Mouse (Mus musculus): ENCODE results near the gene Ipo4.

Ipo4 gene

DNA sequence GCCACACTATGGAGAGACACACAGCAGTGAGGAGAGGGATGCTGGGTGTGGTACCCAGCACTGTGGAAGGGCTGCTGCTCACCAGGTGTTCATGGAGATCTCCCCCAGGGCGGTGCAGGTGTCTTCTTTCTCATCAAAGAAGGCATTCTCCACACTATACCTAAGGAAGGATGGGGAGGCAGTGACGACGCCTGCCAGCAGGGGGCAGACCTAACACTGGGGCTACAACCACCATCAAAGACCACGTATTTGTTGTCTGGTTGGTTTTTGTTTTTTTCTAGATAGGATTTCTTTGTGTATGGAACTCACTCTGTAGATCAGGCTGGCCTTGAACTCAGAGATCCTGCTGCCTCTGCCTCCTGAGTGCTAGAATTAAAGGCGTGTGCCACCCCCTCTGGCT lies 6.4 kb downstream of the Ipo4 start:
- DNase-seq (ENCODE audit: low spot score in 2 of 2): no peak

DNA sequence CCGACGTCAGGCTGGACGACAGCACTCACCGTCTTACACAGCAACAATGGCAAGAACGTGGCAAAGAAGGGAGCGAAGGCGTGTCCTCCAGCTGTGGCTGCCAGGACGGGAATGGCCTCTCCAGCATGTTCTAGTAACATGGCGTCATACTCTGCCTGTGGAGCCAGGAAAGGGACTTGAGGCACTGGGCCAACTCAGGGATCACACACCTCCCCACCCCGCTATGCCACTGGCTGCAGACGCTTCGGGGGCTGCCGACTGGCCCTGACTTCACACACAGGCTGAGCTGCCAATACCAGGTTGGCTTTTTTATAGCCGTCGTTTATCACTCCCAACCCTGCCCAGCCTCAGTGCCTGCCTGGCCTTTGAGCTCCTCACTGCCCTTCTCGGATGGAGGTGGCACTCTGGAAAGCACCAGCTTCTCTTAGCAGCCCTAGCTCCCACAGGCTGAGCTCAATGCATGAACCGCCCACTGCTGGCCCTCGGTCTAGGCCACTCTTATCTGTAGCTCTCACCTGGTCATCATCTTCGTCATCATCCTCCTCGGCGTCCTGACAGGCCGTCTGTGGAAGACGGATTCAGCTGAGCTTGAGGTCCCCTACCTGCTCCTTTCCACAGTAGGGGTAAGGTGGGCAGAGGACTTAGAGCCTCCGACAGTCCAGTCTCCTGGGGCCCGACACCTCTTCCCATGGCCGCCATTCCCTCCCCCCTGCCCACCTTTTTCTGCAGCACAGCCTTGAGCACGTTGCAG lies 7.5 kb downstream of the Ipo4 start:
- DNase-seq (ENCODE audit: low spot score in 2 of 2): no peak

DNA sequence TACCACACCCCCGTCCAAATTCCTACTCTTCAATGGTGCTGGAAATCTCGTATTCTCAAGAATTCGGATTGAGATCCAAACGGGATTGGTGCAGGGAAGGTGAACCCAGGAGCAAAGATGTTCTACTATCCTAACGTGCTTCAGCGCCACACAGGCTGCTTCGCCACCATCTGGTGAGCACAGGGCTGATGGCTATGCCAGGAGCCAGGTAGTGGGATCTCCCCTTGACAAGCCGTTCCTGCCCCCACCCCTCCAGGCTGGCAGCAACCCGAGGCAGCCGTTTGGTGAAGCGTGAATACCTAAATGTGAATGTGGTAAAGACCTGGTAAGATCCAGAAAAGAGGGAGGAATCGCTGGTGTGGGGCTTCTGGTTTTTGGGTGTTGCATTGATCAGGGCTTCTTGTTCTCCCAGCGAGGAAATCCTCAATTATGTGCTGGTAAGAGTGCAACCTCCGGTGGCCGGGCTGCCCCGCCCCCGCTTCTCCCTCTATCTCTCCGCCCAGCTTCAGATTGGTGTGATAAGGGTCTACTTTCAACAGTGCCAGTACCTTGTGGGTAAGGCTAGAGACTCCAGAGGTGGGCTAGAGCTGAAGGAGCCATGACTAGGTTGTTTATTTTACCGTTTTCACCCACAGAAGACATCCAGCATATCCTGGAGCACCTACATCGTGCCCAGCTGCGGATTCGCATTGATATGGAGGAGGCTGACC lies 17.1 kb downstream of the Ipo4 start:
- DNase-seq (ENCODE audit: low spot score in 2 of 2): no peak

DNA sequence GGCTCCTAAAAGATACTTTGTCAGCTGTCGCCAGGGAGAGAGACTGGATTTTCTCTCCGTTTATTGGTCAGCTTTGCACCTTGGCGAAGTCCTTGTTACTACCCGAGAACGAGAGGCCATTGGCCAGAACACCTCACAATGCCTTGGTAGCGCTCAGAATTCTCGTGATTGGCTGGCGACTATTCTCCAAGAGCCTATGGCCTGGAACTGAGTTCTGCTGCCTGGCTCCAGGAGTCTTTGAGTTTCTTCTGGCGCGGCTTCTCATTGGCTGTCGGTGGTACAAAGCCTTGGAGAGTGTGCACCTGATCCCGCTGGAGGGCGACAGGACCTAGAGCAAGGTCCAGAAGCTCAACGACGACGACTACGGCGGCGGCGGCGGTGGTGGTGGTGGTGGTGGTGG lies 17.9 kb downstream of the Ipo4 start, which contains the start of gene Rec8:
Gene Rec8 (plus strand): TSS at position 216 of the 400 bp plus-strand sequence.
- DNase-seq (ENCODE audit: low spot score in 2 of 2): no peak

DNA sequence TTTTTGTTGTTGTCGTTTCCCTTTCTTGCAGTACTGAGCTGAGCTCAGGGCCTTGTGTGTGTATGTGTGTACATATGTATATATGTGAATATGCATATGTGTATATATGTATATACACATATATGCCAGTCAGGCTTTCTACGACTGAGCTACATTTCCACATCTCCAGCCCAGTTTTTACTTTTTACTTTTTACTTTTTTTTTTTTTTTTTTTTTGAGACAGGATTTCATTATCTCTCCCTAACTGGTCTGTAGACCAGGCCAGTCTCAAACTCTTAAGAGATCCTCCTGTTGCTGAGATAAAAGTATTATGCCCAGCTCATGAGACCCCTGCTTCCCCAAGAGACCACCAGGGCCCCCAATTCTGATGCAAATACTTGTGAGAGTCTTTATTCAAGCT lies 18.9 kb downstream of the Ipo4 start:
- DNase-seq (ENCODE audit: low spot score in 2 of 2): no peak

DNA sequence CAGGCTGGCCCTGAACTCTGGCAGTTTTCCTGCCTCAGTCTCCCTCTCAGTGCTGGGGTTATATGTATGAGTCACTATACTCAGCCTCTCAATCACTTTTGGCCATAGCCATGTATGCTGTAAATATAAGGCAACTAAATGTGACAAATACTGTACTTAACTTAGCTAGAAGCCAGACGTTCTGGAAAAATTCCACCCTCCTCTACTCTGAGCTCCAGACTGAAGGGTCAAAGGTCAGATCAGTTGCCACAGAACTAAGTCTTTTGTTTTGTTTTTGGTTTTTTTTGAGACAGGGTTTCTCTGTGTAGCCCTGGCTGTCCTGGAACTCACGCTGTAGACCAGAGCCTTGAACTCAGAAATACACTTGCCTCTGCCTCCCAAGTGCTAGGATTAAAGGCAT lies 19.9 kb downstream of the Ipo4 start:
- DNase-seq (ENCODE audit: low spot score in 2 of 2): no peak

DNA sequence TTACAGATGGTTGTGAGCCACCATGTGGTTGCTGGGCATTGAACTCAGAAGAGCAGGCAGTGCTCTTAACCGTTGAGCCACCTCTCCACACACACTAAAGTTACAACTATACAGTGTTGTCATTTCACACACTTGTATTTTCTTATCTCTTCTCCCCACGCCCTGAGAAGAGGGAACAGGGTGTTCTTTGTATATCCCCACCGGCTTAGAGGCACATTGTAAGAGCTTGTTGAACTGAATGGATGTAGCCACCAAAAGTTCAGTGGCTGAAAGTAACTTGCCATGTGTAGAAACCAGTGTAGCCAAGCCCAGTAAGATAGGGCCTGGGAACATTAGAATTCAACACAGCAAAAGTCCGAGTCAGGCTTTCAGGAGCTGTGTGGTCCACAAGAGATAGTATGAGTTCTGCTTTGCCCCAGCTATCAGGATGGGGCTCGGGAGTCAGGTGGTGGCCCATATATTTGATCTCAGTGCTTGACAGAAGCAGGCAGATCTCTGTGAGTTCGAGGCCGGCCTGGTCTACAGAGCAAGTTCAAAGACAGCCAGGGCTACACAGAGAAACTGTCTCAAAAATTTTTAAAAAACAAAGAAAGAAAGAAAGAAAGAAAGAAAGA lies 21.1 kb downstream of the Ipo4 start:
- DNase-seq (ENCODE audit: low spot score in 2 of 2): no peak

DNA sequence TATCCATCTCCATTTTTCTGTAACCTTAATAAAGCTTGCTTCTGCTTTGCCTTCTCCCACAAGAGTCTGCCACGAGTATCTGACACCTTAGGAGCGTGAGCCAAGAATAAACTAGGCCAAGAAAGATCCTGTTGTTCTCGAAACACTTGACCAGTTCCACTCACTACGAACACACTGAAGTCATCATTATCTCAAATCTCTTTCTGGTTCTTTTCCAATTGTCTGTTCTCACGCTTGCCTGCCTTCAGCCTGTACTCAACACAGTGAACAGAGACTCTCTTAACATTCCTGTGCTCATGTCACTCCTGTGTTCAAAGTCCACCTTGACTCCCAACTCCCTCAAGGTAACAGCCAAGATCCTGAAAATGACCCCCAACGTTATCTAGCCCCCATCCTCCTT lies 22.4 kb downstream of the Ipo4 start:
- DNase-seq (ENCODE audit: low spot score in 2 of 2): no peak

DNA sequence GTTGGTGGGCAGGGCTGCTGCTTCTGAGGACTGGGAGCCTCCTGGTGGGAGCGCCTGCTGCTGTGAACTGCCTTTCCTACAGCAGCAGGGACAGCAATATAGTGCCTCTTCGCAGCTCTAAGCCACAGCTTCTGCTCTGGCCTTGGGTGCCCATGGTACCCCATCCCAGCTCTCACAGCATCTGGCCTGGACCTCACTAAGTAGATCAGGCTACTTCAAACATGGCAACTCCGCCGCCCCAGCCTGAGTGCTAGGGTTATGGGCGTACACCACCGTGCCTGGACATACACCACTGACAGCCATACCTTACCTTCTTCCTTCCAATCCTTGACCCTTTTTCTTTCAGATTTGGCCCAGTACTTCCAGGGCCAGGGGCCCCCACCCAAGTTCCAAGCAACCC lies 27.4 kb downstream of the Ipo4 start:
- no peak for DNase-seq (ENCODE audit: low spot score in 2 of 2)

DNA sequence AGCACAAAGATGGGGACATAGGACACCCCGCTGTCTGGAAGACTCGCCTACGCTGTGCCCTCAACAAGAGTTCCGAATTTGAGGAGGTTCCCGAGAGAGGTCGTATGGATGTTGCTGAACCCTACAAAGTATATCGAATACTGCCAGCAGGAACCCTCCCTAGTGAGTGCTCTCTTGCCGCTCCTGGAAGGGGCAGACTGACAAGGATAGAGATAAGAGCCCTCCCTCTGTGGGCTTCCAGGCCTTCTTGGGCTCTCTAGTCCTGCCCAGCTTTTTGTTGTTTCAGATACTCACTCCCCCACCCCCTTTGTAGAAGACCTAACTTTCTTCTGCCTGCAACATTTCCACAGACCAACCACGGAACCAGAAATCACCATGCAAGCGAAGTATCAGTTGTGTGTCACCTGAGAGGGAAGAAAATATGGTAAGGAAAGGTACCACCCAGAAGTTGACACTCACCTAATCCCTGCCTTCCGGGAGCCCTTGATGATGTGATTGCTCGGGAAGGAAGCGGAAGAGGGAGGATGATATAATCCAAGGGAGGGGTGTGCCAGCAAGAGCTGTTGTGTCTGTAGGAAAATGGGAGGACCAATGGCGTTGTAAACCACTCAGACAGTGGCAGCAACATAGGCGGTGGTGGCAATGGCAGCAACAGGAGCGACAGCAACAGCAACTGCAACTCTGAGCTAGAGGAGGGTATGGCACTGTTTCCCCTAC lies 29.9 kb downstream of the Ipo4 start:
- no peak for DNase-seq (ENCODE audit: low spot score in 2 of 2)

DNA sequence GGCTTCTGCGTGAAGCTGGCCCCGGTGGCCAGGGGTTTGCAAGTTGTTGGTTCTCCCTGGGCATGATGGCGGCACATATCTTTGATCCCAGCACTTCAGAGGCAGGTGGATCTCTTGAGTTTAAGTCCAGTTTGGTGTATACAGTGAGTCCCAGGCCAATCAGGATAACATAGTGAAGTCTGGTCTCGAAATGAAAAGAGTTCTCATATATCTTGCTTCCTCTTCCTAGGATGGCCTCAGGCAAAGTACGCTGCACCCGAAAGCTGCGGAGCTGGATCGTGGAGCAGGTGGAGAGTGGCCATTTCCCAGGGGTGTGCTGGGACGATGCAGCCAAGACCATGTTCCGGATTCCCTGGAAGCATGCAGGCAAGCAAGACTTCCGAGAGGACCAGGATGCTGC lies 30.9 kb downstream of the Ipo4 start:
- no peak for DNase-seq (ENCODE audit: low spot score in 2 of 2)

DNA sequence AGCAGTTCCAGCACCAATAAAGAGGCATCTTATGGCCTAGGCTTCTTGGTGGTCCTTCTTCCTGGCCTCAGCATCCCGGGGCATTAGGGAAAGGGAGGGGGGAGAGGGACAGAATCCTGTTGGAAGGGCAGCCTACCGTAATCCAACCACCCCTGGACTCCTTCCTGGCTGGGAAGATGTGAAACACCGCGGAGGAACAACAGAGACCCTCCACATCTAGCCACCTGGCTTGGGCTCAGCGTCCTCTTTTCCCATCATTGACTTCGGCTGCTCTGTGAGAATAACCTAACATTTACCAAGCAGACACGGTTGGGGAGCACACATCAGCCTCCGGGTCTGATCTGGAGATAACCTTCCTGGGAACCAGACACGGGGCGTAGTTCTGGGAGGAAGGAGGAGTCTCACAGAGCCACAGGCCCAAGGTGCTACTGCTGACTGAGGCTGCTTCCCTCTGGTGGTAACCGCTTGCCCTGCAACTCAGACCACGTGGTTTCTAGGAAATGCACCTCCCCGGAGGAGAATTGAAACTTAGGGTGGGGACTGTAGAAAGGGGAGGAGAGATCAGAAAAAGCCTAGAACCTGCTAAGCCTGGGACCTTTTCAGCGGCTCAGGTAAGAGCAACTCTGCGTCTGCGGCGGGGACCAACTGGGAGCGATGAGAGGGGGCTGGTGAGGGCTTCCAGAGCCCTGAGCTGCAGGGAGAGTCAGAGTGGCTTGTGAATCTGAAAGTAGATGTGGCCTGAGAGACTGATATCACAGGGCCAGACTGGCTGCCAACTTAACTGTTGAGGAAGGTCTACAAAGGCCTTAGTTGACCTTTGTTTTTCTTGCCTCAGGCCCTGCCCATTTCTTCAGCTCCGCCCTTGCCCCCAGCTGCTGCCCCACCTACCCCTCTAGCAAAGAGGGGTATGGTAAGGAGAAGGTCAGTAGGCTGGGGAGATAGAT lies 31.9 kb downstream of the Ipo4 start:
- peak; percentile 91 to 94 for DNase-seq (ENCODE audit: low spot score in 2 of 2)

DNA sequence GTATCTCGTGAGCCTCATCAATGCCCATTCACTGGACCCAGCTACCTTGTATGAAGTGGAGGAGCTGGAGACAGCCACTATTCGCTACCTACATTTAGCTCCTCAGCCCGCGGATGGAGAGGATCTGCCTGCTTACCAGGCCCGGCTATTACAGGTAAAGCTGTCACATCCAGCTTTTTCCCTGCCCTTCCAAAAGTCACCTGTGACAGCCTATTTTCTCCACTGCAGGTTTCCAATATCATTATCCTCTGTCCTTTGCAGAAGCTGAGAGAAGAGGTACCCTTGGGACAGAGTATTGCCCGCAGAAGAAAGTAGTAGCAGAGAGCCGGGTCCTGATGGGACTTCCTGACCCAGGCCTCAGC lies 32.5 kb downstream of the Ipo4 start, which contains the start of gene Irf9:
Gene Irf9 (plus strand): TSS at position 301 of the 362 bp plus-strand sequence.
- no peak for DNase-seq (ENCODE audit: low spot score in 2 of 2)

DNA sequence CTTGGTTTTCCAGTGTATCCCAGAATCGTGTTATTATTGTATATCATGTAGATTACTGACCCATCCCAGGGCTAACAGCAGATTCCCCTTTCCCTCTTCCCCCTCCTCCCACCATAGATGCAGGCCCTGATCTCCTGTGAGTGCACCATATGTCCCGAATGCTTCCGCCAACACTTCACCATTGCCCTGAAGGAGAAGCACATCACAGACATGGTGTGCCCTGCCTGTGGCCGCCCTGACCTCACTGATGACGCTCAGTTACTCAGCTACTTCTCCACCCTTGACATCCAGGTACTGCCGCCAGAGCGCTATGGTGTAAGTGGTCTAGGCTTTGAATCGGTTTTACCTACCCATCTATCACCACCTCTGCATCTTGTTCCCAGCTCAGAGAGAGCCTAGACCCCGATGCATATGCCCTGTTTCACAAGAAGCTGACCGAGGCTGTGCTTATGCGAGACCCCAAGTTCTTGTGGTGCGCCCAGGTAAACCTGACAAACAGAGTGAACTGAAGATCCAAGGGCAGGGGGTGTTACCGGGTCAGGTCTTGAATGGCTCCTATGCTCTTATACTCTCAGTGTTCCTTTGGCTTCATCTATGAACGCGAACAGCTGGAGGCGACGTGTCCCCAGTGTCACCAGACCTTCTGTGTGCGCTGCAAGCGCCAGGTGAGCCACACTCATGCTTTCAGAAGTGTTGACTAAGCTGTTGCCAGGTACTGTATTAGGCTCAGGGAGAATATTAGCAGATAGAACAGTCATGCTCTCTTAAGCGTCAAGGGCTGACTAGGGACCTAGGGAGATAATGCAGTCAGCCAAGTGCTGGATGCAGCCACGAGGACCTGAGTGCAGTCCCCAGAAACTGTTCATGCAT lies 37.0 kb downstream of the Ipo4 start:
- no peak for DNase-seq (ENCODE audit: low spot score in 2 of 2)

DNA sequence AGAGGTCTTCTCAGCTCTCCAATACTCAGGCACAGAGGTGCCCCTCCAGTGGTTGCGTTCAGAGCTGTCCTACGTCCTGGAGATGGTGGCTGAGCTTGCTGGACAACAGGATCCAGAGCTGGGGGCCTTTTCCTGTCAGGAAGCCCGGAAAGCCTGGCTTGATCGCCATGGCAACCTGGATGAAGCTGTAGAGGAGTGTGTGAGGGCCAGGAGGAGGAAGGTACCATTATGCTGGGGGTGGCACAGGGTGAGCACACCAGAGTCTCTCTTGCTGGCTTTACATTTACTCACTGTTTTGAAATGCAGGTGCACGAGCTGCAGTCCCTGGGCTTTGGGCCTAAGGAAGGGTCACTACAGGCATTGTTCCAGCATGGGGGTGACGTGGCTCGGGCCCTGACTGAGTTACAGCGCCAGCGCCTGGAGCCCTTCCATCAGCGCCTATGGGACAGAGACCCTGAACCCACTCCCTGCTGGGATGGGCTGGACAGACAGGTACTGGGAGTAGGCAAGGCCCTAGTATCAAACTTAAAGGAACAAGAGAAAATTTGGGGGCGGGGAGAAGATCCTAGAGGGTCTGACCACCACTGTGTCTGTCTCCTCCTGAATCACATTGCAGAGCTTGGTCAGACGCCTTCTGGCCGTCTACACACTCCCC lies 39.6 kb downstream of the Ipo4 start:
- DNase-seq (ENCODE audit: low spot score in 2 of 2): peak; percentile 70 to 77

DNA sequence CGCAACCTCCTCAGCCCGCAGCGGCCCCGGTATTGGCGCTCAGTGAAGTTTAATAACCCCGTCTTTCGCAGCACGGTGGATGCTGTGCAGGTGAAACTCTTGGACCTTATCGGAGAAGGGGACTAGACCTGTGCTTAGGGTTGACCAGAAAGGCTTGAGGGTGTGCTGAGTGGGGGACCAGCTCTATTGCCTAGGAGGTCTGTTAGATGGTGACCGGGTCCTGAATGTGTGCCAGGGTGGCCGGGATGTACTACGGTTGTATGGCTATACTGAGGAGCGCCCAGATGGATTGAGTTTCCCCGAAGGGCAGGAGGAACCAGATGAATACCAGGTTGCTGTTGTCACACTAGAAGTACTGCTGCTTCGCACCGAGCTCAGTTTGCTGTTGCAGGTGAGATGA lies 43.5 kb downstream of the Ipo4 start:
- no peak for DNase-seq (ENCODE audit: low spot score in 2 of 2)

DNA sequence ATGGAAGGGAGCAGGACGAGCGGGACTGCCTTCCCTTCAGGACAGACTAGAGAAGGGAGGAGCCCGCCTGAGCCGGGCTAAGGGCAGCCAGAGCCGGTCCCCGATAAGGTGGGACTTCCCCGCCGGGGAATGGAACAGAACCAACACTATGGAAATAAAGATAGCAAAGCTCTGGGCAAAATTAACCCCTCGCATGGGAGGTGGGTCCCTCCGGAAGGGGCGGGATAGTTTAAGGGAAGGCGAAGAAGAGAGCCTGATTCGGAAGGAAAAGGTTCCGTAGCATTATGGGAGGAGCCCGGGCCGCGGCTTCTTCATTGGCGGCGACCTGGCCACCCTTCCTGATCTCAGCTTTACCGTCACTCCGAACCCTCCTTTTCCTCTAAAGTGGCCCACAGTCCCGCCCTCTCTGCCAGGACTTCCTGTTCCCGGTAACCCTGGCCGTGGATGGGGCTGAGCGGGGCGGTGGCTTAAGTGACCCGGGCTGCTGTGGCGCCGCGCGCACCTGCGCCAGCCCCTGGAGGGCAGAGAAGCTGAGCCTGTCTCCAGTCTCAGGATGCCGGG lies 44.3 kb downstream of the Ipo4 start, which contains the start of gene Rnf31:
Gene Rnf31 (plus strand): TSS at position 378 of the 561 bp plus-strand sequence.
- peak; percentile 95 to 97 for DNase-seq (ENCODE audit: low spot score in 2 of 2)

DNA sequence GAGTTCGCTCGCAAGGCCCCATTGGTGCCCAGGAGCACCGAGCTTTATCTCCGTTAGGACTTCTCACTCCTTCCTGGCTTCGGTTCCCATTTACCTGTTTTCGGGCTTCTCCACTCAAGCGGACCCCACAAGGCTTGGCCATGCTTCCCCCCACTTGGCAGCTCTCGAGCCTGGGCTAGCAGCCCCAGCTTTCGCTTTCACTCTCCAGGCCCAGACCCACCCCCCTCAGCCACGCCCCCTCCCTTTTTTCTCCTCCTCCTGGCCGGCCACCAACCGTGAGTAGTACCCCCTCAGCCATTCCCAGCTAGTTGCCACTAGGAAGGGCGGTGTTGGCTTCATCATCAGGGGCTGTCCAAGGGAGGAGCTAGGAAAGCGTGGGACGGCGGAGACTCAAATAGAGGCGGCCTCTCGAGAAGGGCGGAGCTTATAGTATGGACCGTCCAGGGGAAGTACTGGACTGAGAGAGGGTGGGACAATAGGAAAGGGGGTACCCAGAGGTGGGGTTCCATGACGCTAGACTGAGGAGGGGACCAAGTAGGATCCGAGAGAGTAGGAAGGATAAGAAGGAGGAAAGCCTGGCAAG lies 44.9 kb downstream of the Ipo4 start, which contains the start of gene Psme2:
Gene Psme2 (minus strand): TSS at position 366 of the 583 bp plus-strand sequence.
- peak; percentile 96 to 98 for DNase-seq (ENCODE audit: low spot score in 2 of 2)

Data from right cerebral cortex, postnatal 10 days (tissue).